Mouse (Mus musculus) bone marrow macrophage, adult 2 months (primary cell): ENCODE measurements around the gene Bbs9. TPM values are rescaled to one million over a fixed set of nuclear protein-coding genes. Genes with fewer than 3 reads are reported as not detected.

Experiments used
- H3K27ac ChIP-seq: 2 replicates; pipeline ENCODE4 v1.5.1; 2012; ENCODE audit warnings: low read depth, low read length; ENCODE audit not compliant: insufficient read depth
- H3K4me1 ChIP-seq: 2 replicates; pipeline ENCODE4 v1.6.1; 2012; ENCODE audit warnings: low read length; ENCODE audit not compliant: control insufficient read depth, insufficient read depth
- H3K4me3 ChIP-seq: 2 replicates; pipeline ENCODE4 v1.5.1; 2012; ENCODE audit warnings: mild to moderate bottlenecking, low read length, moderate library complexity; ENCODE audit not compliant: insufficient read depth
- CTCF ChIP-seq: IDR thresholded peaks from 2 replicates; pipeline ENCODE4 v1.5.1; 2012; ENCODE audit warnings: low read depth, mild to moderate bottlenecking, low read length, moderate library complexity
- POLR2A ChIP-seq: IDR thresholded peaks from 2 replicates; pipeline ENCODE4 v1.6.1; 2012; ENCODE audit warnings: mild to moderate bottlenecking, low read depth, low read length, borderline replicate concordance
- polyA plus RNA-seq: library from polyadenylated mRNA; stranded (reverse); fragments of >200 nt; gene quantifications from 2 replicates; pipeline ENCODE4 v1.2.4, GENCODE M21; 2012; ENCODE audit not compliant: missing spikeins, insufficient read depth, insufficient read length

The Bbs9 gene
- polyA plus RNA-seq, 1 experiment: 13.4 TPM

DNA sequence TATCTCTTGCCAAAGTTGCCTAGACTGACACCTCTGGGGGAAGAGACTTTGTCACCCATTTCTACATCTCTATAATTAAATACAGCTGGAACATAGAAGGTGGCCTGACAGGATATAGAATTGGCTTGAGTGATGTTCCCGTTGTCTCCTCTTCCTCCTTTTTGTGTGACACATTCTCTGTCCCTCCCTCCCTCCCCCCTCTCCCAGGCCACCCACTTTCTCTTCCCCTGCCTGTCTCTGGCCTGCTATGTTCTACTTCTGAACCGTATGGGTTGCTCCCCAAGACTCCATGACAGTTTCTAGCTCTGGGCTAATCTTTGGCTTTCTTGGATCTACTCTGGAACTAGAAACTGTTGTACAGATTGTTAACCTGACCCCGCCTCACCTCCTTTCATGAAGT is 348.3 kb downstream of the Bbs9 start:
- Histone ChIP-seq H3K27ac (no peak overlapping the region), H3K4me1 (peaks cover 4% of the 10 kb centered on the region), H3K4me3 (no peak overlapping the region)
- TF ChIP-seq POLR2A (no peak), CTCF (no peak)

GRCm38 (mm10) chr9:22824910-22825309 is 349.4 kb downstream of the Bbs9 start:
- no peak for TF ChIP-seq CTCF
- no peak for TF ChIP-seq POLR2A
- Histone ChIP-seq H3K27ac (no peak overlapping the region), H3K4me3 (no peak overlapping the region), H3K4me1 (peaks cover 4% of the 10 kb centered on the region)

DNA sequence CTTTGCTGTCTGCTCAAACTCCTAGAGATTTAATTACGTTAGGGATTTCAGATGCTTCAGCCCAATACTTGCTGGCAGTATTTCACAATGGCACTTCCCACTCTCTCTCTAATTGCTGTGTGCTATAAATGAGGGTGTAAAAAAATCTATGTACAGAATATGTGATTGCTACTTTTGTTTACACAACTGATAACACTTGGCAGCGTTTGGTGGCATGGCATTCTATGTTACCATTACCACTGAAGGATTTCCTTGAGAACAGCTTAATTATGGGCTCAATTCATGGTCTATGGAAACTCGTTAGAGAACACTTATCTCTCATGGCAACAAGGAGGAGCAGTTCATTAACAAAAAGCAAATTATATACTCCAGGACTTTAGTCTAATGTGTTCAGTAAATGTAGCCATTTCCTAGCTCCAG is 351.1 kb downstream of the Bbs9 start:
- no peak overlapping the region for H3K4me3 ChIP-seq
- H3K27ac ChIP-seq: no peak overlapping the region
- TF ChIP-seq CTCF: no peak
- TF ChIP-seq POLR2A: no peak
- H3K4me1 ChIP-seq: peaks cover 4% of the 10 kb centered on the region

DNA sequence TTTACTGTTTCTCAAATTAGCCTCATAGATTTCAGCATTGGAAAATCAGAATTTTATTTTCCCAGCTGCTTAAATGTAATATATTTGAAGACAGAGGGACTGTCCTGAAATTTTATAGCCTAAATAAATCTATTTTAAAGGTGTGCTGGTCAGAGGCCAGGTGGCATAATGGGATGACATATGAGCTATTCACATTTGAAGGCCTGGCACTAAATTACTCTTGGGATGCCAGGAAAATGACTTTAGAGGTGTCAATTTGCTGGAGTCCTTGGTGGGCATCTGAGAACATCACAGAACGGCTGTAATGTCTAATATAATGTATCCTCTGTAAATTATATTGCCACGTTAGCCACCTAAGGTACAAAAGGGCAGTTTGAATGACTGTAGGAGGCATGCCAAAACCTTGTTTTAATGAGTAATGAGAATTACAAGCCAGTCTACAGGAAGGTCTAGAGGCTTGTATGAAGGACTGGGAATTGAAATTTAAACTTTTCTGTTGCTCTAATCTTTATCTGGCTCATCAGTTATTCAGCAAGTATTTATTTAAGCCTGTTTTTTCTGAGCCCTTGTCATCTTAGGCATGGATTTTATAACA is 351.8 kb downstream of the Bbs9 start:
- H3K4me3 ChIP-seq: no peak overlapping the region
- no peak overlapping the region for H3K27ac ChIP-seq
- no peak for TF ChIP-seq POLR2A
- no peak for TF ChIP-seq CTCF
- H3K4me1 ChIP-seq: peaks cover 4% of the 10 kb centered on the region

DNA sequence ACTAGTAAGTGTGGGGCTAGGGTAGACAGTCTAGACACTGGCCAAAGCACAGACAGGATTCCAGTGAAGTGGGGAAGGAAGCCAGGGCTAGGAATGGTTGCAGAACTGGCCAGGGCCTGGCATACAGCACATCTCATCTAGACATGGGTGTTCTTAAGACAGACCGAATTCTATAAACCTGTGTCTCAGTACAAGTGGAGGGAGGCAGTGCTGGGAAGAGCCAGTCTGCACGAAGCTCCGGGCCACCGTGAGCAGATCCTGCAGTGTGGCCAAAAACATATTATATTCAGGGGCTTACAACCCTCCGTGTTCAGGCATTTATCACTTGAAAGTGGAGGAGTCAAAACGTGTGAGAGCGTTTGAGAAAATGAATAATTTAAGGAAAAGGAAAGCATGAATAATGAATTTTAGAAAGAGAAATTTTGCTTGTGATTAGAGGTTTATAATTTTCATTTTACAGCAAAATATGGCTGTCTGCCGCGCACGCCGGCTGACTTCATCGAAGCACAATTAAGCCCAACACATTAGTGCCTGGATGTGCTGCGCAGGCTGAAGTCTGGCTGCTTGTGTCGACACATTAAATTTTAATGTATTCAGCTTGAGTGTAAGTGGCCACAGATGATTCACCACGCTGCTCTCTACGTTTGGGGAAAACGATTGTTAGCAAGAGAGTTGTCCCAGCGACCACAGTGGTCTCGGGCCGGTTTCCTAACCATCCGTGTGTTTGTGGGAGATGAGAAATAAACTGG is 353.9 kb downstream of the Bbs9 start:
- H3K4me1 ChIP-seq: no peaks in the 10 kb centered on the region
- TF ChIP-seq POLR2A: no peak
- no peak for TF ChIP-seq CTCF
- H3K4me3 ChIP-seq: no peak overlapping the region
- no peak overlapping the region for H3K27ac ChIP-seq

- TF ChIP-seq CTCF (no peak), POLR2A (no peak)
- Histone ChIP-seq H3K4me3 (no peak overlapping the region), H3K4me1 (no peaks in the 10 kb centered on the region), H3K27ac (no peak overlapping the region)
Measured at GRCm38 (mm10) chr9:22834994-22835512, 359.5 kb downstream of the Bbs9 start.

GRCm38 (mm10) chr9:22837000-22837399 is 361.5 kb downstream of the Bbs9 start:
- no peak overlapping the region for H3K27ac ChIP-seq
- no peak for TF ChIP-seq CTCF
- TF ChIP-seq POLR2A: no peak
- H3K4me3 ChIP-seq: no peak overlapping the region
- no peaks in the 10 kb centered on the region for H3K4me1 ChIP-seq

DNA sequence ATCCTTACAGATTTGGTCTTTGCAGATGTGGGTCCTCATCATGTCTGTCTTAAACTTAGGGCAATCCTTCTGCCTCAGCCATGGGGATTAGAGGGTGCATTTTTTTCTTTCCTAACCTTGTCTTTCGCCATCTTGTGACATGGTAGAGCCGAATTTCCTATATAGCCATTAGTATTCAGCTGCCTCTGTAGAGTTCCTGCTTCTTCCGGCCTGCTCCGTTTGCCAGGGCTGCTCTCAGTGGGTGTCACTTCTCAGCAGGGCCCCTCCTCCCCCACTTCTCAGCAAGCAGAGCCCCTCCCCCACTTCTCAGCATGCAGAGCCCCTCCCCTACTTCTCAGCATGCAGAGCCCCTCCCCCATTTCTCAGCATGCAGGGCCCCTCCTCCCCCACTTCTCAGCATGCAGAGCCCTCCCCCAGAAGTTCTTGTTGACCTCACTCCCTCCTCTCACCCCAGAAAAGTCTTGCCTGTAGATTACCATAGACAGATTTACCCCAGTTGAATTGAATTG is 362.2 kb downstream of the Bbs9 start:
- no peaks in the 10 kb centered on the region for H3K4me1 ChIP-seq
- no peak for TF ChIP-seq CTCF
- TF ChIP-seq POLR2A: no peak
- H3K27ac ChIP-seq: no peak overlapping the region
- no peak overlapping the region for H3K4me3 ChIP-seq

DNA sequence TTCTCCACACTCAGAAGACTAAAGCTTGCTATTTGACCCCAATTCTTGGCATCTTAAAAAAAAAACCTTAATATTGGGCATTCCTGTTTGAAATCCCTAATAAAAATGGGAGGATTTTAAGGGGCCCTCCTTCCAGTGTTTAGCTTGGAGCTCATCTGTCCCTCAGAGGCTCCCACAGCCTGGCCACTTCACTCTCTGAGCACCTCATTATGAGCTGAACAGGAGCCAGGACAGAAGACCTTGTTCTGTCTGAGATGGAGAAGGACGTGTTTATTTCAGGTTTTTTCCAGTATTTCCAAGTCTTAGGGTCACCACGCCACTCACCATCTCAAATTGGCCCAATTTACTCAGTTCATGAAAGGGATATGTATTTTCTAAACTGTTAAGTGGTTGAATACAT is 370.5 kb downstream of the Bbs9 start:
- no peak overlapping the region for H3K4me3 ChIP-seq
- no peak for TF ChIP-seq POLR2A
- no peak for TF ChIP-seq CTCF
- no peak overlapping the region for H3K27ac ChIP-seq
- H3K4me1 ChIP-seq: no peaks in the 10 kb centered on the region

- Histone ChIP-seq H3K4me3 (no peak overlapping the region), H3K27ac (no peak overlapping the region), H3K4me1 (no peaks in the 10 kb centered on the region)
- no peak for TF ChIP-seq POLR2A
- TF ChIP-seq CTCF: no peak
Measured at GRCm38 (mm10) chr9:22846783-22847182, 371.3 kb downstream of the Bbs9 start.
